8 mouse cellular contexts compared by ENCODE assay signal in the genomic region with DNA sequence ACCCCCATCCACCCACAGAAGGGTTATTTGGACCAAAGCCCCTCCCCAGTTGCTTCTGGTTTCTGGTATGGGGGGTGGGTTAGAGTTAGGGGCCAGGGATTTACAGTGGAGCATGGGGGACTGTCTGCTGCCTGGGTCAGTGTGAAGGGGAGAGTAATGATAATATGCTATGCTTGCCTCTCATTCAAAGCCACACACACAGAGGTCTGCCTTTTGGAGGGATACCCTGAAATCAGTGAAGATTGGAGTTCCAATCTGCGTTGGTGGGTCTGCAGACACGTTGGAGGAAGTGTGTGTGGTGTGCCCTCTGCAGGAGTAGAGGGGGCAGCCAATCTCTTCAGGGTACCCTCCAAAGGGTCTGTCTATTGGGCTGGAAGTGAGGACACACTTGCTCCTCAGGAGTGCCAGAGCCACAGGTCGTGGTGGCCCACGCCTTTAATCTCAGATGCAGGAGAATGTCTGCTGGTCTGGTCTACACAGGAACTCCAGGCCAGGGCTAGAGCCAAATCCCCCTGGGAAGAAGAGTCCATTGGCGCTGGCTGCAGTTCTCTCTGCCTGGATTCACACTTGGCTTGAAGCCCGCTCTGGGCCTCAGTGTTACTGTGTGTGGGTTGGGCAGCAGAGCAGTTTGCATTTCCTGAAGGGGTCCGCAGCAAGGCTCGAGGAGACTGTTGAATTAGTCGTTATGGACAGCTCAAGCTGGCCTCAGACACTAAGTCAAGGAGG. TPM values are rescaled to one million over a fixed set of nuclear protein-coding genes. Genes with fewer than 3 reads are reported as not detected.
A peak's percentile ranks its signal among the peaks of the same experiment; 100 is the strongest.
DNase-seq lines count a peak whose midpoint lies in the region; ATAC-seq lines count a peak whose summit lies in the region.

No protein-coding gene starts in this region.

- peak overlapping the region; percentile 70 for H3K9ac ChIP-seq in limb, embryonic 13.5 days
- H3K9ac ChIP-seq in stomach, embryonic 16.5 days (ENCODE audit: low read length) = peak overlapping the region; percentile 70; the same call in 1 of the 2 replicates

- no peaks in the 10 kb centered on the region for H3K36me3 ChIP-seq in limb, embryonic 13.5 days
- H3K36me3 ChIP-seq in stomach, embryonic 16.5 days (ENCODE audit: control insufficient read depth, insufficient read depth, low read length) = no peaks in the 10 kb centered on the region

- peaks cover 25% of the 10 kb centered on the region for H3K27me3 ChIP-seq in limb, embryonic 13.5 days
- peaks cover 18% of the 10 kb centered on the region; the same call in 1 of the 2 replicates for H3K27me3 ChIP-seq in stomach, embryonic 16.5 days (ENCODE audit: control insufficient read depth, insufficient read depth, low read length)

- intact Hi-C loops in left cerebral cortex, postnatal 36 days (cut with DNase I) = loop anchor here (5.0 kb wide), 1 partner anchor 42 kb away; no protein-coding TSS in a partner anchor

- H3K4me1 ChIP-seq in limb, embryonic 13.5 days = peaks cover 63% of the 10 kb centered on the region
- peaks cover 40% of the 10 kb centered on the region for H3K4me1 ChIP-seq in stomach, embryonic 16.5 days (ENCODE audit: control insufficient read depth, insufficient read depth, low read length)

- peak overlapping the region; percentile 99 for H3K4me2 ChIP-seq in limb, embryonic 13.5 days (replicated peaks)
- H3K4me2 ChIP-seq in stomach, embryonic 16.5 days (ENCODE audit: low read depth, low read length) = peak overlapping the region; percentile 97

- no peak overlapping the region for H3K27ac ChIP-seq in limb, embryonic 13.5 days
- no peak overlapping the region for H3K27ac ChIP-seq in stomach, embryonic 16.5 days (ENCODE audit: low read length)

- ATAC-seq in cerebellum, adult (ENCODE audit: insufficient number of reproducible peaks, low FRiP score, low TSS enrichment) = no peak
- ATAC-seq in limb, embryonic 13.5 days (ENCODE audit: low FRiP score, low read depth) = no peak
- no peak for ATAC-seq in stomach, embryonic 16.5 days (ENCODE audit: insufficient read depth, low FRiP score)

- DNase-seq in cerebellum, adult 11-12 months = peak; percentile 71
- peak; percentile 29 for DNase-seq in right cerebral cortex, postnatal 25 days
- DNase-seq in right cerebral cortex, postnatal 14 days = no peak
- no peak for DNase-seq in thymus, adult 18-20 months
- DNase-seq in left cerebral cortex, postnatal 36 days (ENCODE audit: low spot score in 2 of 2) = no peak

- 28% methylated on average over 9 of the region's 9 CpGs for WGBS in limb, embryonic 13.5 days
- WGBS in stomach, embryonic 16.5 days = 46% methylated on average over 9 of the region's 9 CpGs

- H3K4me3 ChIP-seq in limb, embryonic 13.5 days = peak overlapping the region; percentile 60
- peak overlapping the region; percentile 58 for H3K4me3 ChIP-seq in stomach, embryonic 16.5 days (replicated peaks; ENCODE audit: low read length)

- H3K9me3 ChIP-seq in limb, embryonic 13.5 days = no peaks in the 10 kb centered on the region
- no peaks in the 10 kb centered on the region for H3K9me3 ChIP-seq in stomach, embryonic 16.5 days (replicated peaks; ENCODE audit: control insufficient read depth, low read length)

RNA-seq across cellular contexts. Expression of gene Dpf1, which starts 1.7 kb away (rescaled TPM):
- polyA plus RNA-seq in limb, embryonic 13.5 days (2015; fragmentation: Nextera tagmentation; extraction: Ambion mirVana) = 21.6 and 21.9 TPM in 2 replicates
- 5.3 and 5.9 TPM in 2 replicates for polyA plus RNA-seq in stomach, embryonic 16.5 days (2015; fragmentation: Nextera tagmentation; extraction: Ambion mirVana)
- 100 to 1,000 TPM in 1 of 2 experiments, 10 to 100 TPM in 1; 86.6 to 117 TPM for total RNA-seq in left cerebral cortex, postnatal 36 days (2021)

RNA-seq across cellular contexts. Expression of gene Ppp1r14a, which starts 16.3 kb away (rescaled TPM):
- polyA plus RNA-seq in limb, embryonic 13.5 days (2015; fragmentation: Nextera tagmentation; extraction: Ambion mirVana) = 5.8 and 7.5 TPM in 2 replicates
- polyA plus RNA-seq in stomach, embryonic 16.5 days (2015; fragmentation: Nextera tagmentation; extraction: Ambion mirVana) = 46.8 and 48.8 TPM in 2 replicates
- 10 to 100 TPM; 15.9 to 24.7 TPM for total RNA-seq in left cerebral cortex, postnatal 36 days (2021)

RNA-seq across cellular contexts. Expression of gene Spint2, which starts 23.7 kb away (rescaled TPM):
- 110 and 112 TPM in 2 replicates for polyA plus RNA-seq in limb, embryonic 13.5 days (2015; fragmentation: Nextera tagmentation; extraction: Ambion mirVana)
- 399 and 413 TPM in 2 replicates for polyA plus RNA-seq in stomach, embryonic 16.5 days (2015; fragmentation: Nextera tagmentation; extraction: Ambion mirVana)
- 10 to 100 TPM; 23.5 to 26.2 TPM for total RNA-seq in left cerebral cortex, postnatal 36 days (2021)

RNA-seq across cellular contexts. Expression of gene 2200002D01Rik, which starts 57.2 kb away (rescaled TPM):
- polyA plus RNA-seq in limb, embryonic 13.5 days (2015; fragmentation: Nextera tagmentation; extraction: Ambion mirVana) = 1.7 and 2.0 TPM in 2 replicates
- polyA plus RNA-seq in stomach, embryonic 16.5 days (2015; fragmentation: Nextera tagmentation; extraction: Ambion mirVana) = 77.3 and 80.2 TPM in 2 replicates
- not detected for total RNA-seq in left cerebral cortex, postnatal 36 days (2021)

Comparison
In these comparisons a context has a peak if more than half of its experiments do, and no peak if none do; other contexts are left out.
1. DNase-seq: peak in cerebellum, adult 11-12 months (single experiment) and right cerebral cortex, postnatal 25 days (single experiment); none in right cerebral cortex, postnatal 14 days (single experiment), thymus, adult 18-20 months (0 of 2) and left cerebral cortex, postnatal 36 days (0 of 2).